Mouse (Mus musculus): ENCODE measurements around the gene Ssu2.

The Ssu2 gene

DNA sequence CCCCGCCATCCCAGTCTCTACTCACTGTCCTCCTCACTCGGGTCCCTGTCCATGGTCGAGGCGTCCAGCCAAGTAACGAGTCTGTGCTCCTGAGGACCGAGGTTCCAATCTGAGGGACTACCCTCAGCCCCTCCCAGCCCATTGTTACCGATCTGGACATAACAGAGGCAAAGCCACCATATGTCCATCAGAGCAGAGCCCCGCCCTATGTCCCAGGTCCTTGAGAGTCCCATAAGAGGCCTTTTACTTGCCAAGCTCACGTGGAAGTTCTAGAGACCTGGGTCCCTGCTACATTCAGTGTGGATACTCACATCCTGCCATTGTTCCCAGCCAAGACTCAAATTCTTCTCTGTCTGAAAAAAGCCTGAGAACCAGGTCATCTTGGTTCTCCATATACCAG, at the start of gene Ssu2:
Gene Ssu2 (minus strand): TSS at position 77 of the 400 bp plus-strand sequence.
- no peak for DNase-seq

DNA sequence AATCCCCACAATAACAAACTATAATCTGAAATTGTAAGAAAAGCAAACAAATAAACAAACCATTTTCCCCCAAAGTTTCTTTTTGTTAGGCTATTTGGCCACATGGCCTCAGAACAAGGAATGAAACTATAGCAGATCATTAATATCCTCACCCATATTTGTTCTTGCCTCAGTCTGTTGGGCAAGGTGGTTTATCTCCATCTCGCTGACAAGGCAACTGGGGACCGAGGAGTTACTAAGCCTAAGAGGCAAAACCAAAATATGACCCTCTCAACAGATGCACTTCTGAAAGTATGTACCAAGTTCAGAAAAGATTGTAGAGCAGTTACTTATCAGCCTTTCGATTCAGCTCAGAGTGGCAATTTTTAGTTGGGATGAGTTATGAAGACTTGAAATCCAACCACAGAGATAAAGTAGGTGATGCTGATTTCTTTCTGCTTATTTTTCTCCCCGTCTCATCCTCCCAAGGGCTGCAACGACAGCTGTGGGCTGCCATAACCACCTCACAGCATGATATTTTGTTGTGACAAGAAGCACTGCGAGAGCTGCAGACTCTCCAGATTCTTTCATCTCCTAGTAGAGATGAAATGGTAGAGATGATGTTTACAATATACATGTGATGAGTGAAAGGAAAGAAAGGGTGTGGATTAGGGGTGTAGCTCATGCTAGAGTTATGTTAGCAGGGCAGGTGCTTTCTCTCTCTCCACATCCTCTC, 38.4 kb upstream of the Ssu2 start:
- DNase-seq, result no peak

DNA sequence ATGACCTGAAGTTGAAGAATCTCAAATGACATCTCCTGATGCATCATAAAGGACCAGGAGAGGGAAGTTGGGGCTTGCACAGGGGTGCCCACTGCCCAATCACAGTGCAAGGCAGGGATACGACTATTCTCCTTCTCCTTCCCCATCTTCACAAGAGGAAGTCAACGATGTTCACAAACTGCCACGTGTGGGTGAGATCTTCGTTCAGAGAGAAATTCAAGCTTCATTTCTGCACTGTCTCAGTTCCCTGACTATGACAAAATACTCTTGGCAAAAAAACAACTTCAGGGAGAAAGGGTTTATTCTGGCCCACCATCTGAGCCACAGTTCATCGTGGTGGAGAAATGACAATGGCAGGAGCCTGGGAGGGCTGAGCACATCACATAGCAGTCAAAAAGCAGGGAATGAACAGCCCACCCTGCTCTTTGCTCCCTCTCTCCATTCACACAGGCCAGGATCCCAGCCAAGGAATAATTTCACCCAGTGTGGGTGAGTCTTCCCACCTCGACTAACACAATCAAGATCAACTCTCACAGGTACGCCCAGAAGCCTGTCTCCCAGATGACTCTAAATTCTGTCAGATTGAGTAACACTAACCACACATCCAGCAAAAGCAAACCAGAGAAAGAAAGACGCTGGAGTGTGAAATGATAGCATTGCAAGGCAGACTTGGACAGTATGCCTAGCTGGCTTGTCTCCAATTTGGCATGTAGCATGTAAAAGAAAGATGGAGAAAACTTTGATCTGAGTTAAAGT, 36.1 kb upstream of the Ssu2 start:
- no peak for DNase-seq

DNA sequence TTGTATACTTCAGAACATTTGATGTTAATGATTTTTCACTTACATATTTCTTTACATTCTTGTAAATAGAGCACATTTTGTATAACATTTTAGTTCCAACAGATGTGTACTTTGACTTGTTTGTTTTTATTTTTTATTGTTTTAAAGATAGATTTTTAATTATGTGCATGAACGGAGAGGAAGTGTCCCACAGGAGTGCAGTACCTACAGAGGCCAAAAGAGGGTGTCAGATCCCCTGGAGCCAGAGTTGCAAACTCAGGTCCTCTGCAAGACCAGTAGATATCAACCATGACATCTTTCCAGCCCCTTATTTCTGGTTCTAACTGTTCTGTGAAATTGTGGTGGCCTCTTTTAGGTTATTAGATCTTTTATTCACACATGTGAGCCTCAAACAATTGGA, 33.1 kb upstream of the Ssu2 start:
- no peak for DNase-seq

DNA sequence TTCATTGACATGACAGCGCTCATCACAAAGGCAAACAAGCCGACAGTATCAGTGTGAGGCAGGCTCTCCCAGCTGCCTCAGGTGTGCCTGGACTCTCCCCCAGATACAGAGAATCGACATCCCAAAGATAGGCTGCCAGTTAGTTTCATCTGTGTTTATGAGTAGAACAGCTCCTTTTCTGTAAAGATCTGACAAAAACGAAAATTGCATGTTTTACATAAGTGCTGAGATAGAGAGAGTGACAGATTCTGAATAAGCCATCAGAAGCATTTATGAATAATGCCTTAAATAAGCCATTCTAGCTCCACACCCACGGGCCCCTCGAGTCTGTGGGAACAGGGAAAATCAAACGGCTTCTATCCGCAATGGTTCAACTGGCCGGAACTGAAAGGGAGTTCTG, 31.5 kb upstream of the Ssu2 start:
- no peak for DNase-seq

DNA sequence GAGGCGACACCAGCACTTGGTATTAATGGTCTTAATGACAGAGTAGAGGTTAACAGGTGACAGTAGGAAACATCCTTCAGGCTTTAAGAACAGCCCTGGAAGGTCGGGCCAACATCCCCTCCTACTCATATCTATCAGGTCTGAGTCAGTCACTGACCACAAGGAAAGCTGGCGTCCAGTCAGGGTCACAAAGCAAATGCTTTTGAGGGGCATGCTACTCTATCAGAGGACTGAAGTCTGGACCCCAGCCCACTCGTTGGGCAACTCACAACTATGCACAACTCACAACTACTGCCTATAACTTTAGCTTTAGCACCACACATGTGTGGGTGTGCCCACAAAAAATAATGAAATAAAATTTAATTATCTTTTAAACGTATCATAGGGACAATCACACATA, 16.3 kb upstream of the Ssu2 start:
- DNase-seq, result no peak

DNA sequence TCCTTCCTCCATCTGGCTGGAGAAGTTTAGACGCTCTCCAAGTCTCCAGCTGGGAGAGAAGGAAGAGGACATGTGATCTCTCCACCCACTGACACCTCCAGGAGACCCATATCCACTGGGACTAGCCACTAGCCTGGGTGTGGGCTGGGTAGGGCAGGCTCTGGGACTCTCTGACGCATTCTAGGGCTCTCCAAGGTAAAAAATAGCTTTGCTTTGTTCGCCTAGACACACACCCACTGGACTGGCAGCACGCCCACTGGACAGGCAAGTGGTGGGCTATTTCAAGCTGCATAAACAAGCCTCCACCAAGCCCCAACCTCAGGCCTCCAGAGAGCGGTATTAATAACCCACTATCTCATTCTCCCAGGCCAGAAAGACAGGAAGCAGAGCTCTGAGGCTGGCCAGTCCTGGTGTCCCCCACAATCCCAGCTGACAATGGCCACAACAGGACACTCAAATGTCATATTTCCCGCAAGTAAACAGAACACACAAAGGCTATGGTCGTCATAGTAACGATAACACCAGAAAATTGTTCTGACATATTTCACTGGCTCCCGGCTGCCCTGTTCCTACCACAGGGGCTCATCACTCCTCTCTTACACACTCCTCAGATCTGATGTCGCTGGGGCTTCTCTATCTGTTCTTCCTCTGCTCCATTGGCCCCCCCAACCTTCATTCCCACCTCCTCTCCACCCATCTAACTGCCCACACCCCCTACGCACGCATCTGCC, 14.3 kb upstream of the Ssu2 start:
- peak; percentile 26 for DNase-seq

DNA sequence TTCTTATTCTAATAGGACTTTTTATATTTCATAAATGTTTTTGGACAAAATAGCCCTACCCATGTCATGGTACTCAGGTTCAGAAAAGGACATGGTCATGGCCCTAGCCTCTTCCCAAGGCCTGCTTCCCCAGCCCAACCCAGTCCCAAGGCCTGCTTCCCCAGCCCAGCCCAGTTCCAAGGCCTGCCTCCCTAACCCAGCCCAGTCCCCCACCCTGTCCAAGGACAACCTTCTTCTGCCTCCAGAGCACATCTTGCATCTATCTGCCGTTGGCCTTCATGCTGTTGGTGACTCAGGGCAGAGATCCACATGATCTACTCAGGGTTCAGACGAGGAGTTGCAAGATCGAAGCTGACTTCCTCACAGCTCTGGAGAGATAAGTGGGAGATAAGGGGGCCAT, 9.5 kb upstream of the Ssu2 start:
- no peak for DNase-seq

DNA sequence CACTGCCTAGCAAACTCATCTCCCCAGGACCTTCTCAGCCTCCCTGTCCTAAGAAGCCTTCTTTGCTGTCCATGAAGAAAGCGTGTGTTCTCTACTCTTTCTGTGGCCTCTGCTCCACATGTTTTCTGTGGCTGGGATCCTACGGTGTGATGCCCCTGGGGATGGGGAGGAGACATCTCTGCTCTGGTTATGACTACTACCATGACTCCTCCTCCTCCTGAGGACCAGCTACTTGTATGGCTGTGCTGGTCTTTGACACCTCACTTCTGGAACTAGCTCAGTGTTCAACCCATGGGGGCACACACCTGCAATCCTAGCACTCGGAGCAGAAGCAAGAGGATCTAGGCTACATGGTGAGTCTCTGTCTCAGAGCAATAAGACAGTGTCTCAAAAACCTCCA, 8.5 kb upstream of the Ssu2 start:
- no peak for DNase-seq

DNA sequence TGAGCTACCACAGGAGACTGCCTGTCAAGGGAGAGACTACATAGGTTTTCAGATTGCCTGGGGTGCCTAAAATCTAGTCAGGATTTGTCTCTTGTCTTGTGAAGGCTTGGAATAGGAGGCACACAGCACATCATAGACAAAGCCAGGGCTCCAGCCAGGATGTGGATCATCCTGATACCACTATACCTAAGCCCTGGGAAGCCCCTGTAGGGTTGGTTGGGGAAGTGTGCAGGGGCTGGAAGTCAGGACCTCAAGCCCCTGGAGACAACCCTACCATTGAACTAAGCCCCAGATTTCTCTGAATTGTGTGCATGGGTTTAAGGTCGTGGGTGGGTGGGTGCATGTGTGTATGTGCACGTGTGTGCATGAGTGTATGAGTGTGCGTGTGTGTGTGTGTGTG, 562 bp upstream of the Ssu2 start:
- no peak for DNase-seq

DNA sequence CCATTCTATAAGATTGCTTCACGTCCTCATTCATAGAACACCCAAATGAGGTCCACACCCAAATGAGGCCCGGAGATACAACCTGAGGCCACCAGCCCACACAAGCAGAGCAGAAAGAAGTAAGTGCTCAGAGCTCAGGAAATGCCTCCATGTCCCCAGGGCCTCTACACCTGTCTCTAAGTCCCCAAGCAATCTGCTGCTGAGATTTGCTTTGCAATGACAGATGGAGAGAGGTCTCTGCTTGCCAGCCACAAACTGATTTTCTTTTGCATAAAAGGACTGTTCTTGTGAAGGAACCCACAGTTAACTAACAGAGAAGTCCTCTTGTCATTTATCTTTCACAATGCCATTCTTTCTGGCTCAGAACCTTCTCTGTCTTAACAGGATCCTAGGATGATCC, 1.6 kb downstream of the Ssu2 start:
- no peak for DNase-seq

DNA sequence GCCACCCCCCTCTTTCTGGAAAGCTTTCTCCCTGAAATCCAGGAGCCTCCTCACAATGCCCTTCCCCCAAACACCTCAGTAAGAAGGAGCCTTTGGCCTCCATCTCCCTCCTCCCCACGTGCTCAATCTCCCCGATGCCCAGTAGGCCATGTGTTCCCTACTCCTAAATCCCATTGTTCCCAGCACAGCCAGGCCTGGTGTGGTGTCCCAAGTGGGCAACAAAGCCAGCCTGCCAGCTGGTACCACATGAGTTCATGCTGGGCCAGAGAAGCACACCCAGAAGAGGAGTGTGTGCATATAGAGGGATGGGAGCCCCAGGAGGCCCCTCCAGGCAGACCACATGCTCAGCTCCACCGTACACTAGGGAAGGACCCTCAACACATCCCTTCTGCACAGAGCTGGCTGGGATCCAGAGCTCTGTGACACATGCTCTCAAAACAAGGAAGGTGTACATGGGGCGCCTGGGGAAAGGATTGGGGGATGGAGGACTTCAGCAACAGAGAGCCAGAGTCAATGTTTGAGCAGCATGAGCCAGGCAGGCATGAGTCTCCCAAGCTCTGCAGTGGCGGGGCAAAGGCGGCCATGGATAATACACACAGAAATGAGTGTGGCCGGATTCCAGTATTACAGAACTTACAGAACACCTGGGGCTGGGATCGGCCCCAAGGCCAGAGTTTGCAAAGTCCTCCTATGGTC, 4.7 kb downstream of the Ssu2 start:
- DNase-seq, result no peak

DNA sequence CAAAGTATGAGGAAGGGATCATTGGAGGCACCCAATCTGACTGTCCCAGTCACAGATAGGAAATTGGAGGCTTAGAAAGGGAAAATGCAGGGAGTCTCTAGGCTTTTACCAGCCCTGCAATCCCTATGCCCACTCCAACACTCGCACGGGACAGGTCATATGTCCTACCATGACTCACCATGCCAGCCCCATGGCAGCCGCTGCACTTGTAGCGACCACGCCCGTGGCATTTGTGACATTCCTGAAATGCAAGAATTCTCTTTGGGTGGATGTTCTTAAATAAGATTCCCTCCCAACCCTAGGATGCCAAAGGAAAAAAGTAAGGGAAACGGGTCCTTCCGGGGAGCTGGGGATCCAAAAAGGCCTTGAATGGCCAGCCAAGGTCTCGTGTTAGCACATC, 8.8 kb downstream of the Ssu2 start:
- no peak for DNase-seq

DNA sequence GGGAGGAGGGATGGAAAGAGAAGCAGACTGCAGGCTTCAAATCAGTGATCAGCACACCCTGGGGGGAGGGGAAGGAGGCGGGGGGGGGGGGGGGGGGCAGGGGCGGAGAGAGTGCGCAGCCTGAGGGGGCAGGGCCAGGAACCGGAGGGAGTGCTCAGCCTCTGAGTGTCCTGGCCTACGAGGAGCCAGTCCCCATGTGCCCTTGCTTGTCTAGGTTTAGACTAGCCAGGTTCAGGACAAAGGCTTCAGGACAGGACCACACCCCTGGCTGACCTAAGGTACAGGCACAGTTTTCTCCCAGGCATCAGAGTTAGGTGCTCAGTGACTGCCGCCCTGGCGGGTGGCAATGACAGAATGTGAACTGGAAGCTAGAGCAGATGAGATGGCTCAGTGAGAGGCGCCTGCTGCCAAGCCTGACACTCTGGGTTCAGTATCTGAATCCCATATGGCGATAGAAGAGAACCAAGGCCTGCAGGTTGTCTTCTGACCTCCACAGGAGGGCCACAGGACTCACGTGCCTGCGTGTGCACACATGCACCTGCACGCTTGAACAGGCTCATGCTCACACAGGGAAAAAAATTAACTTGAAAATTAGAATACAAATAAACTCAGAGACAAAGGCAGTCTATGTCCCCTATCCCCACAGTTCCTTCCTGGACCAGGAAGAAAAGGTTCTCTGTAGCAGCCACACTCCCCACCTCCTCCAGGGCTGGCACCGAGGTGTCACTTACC, 12.0 kb downstream of the Ssu2 start:
- no peak for DNase-seq

DNA sequence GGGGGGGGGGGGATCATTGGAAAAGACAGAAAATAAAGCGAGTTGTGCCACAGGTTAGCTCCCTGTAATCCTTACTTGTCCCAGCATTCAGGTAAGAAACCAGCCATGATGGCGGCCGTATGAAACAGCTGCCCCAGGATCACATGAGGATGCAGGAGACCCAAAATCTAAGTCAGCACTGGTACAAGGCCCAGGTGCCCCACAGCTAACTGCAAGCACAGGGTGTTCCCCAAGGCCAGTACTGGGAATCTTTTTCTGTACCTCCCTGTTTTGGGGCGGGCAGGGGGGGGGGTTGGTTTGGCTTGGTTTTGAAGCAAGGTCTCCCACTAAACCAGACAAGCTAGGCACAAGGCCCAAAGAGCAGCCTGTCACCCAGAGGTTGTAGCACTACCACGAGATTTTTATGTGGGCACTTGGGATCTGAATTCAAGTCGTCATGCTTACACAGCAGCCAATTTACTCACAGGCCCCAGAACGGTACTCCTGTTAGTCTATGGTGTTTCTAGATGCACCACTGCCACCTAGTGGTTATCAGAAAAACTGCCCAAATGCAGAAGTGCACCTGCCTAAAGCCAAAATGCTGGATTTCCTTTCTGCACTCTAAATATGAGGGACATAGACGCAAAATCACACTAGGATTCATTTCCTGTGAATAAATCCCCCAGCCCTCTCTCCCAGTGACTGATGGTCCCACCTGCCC, 13.8 kb downstream of the Ssu2 start:
- DNase-seq, result peak; percentile 10

DNA sequence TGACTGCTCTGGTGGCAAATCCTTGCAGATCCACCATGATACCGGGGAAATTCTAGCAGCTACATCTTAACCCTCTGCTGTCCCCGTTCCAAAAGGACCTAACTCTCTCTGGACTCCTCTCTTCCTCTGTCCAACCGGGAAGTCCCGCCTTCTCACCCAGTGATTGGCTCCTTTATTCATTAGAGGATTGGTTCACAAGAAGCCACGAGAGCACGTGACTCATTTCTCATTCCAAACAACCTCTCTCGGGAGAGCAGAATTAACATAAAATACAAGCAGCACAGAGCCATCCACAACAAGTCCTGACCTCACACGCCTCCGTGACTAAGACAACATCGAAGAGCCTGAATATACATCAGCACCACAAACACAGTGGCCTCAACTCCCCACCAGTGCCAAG, 22.5 kb downstream of the Ssu2 start:
- no peak for DNase-seq

DNA sequence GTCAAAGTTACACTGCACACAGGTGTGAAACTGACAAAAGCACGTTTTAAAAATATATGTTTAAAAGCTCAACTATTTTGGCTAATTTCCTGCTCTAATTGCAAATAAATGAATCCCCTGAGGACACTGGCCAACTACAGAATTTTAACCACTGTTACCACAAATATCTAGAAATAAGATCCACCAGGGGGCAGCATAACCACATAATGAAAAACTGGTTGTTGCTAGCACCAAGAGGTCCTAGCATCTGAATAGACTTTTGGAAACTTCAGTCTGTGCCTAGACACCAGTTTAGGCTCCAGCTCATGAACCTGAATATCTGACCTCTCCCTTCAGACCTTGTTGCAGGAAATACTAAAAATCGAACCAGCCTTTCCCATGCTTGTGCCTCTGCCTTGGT, 23.2 kb downstream of the Ssu2 start:
- no peak for DNase-seq

DNA sequence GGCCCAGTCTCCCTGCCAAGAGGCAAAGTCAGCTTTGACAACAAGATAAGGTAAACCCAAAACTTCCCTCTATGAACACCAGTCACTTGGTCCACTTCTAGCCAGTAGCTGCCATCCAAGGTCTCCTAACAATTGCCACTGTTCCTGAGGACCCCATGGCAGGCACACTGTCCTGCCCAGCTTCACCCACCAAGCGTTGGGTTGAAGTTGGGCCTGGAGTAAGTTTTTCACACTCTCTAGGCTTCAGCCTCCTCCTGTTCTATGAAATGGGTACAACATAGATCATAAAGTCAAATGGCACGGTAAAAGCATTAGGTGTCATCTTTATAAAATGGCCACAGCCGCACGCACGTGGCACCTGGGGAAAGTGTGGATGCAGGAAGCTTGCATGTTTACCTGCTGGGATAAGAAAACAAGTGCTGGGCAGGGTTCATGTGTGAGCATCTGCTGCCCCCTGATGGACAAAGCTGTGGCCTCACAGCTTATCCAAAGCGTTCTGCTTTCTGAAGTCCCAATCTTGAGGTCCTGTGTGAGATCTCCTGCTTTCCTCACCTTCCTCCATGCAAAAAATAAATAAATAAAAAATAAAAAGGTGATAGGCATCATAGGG, 25.4 kb downstream of the Ssu2 start:
- peak; percentile 40 for DNase-seq

DNA sequence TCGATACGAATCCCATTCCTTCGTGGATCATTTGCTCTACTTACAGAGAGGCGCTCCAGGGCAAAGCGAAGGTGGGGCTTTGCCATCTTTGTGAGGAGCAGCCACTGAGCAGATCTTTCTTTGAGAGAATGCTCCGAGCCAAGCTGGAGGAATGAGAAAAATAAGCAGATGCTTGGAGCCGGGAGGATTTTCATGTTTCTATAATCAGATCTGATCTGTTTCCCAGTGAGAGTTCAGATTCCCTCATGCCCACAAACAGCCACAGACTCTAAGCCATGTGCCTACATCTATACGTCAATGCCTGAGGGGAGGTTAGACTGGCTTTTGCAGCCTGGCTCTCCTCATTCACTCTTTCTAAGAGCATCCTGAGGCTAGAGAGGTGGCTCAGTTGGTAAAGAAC, 27.1 kb downstream of the Ssu2 start:
- no peak for DNase-seq

DNA sequence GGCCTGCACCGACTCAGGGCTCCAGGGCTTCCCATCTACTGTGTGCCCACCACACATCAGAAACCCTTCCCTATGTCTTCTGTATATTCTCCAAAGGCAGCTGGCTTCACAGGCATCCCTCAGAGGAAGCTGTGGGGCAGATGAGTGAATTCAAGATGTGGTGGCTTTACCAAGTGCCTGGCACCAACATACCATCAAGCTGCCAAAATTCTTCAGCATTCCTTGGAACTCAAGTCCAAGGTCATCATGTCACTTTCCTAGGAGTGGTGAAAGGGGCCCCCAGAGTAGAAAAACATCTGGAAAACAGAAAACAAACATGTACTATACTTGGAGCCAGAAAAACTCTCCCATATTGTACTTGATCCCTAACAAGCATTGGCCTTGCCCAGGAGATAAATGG, 28.5 kb downstream of the Ssu2 start:
- no peak for DNase-seq

DNA sequence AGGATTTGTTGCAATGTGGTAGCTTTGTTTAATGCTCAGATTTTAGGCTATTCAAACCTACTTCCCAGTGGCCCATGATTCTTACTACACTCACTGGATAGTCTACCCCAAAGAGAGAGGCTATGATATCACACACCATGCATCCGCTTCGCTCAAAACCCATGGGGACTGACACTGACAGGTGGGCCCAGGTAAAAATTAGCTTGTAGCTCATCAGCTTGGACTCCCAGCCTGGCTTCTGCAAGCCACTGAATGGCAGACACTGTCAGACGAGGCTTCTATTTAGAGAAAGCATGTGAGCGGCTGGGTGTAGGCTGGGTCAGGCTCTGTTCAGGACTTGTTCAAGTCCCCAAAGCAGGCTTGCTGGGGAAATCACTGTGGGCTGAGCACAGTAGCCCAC, 37.4 kb downstream of the Ssu2 start:
- DNase-seq, result no peak

DNA sequence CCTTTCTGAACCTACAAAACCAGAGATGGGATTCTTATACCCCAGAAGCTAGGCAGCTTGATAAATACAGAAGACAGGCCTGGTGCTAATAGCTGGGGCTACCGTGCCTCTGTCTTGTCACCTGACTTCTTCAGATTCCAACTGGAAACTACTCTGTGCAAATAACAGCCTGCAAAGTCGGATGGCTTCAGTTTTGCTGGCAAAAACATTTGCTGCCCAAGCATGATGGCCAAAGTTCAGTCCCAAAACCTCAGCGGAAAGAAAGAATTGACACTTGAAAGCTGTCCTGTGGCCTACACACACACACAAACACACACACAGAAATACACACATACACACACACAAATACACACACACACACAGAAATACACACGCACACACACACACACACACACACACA, 48.8 kb downstream of the Ssu2 start:
- DNase-seq, result no peak

Data from liver (tissue).